Mouse (Mus musculus) kidney, adult 2 months (tissue): ENCODE data around the gene Synj1.

Experiments used
- CTCF ChIP-seq: fragments of 200-500 bp; conservative IDR thresholded peaks from 2 replicates; pipeline ENCODE4 v1.5.1; 2011; ENCODE audit warnings: low read depth, mild to moderate bottlenecking, control low read depth, low read length, moderate library complexity, mixed read lengths; ENCODE audit not compliant: insufficient read depth, insufficient read length
- POLR2A ChIP-seq: fragments of 200-500 bp; IDR thresholded peaks from one replicate; pipeline ENCODE4 v1.6.1; 2011; ENCODE audit warnings: low read depth, low read length, control low read depth

- no peak for TF ChIP-seq POLR2A
- no peak for TF ChIP-seq CTCF
These were observed 52.6 kb downstream of the Synj1 start for GRCm38 (mm10) chr16:90958301-90959085.
